Mouse (Mus musculus) layer of hippocampus, postnatal 36 days (tissue): Measurements from ENCODE around the gene Gsdme. TPM values are rescaled to one million over a fixed set of nuclear protein-coding genes. Genes with fewer than 3 reads are reported as not detected.

Experiments
- DNase-seq, 2 experiments: peaks; one replicate each; pipeline ENCODE4 v3.0.0; 2022
- total RNA-seq, 2 experiments: library from RNA; stranded (reverse); gene quantifications; 2 replicates each; pipeline ENCODE4 v1.2.3; 2021

Gsdme gene
- total RNA-seq, 2 experiments from 2014 or later = 10.0 to 10.3 TPM

- no peak for DNase-seq
These were observed 83.5 kb downstream of the Gsdme start for GRCm38 (mm10) chr6:50180189-50180588.

GRCm38 (mm10) chr6:50175736-50176135 lies 87.9 kb downstream of the Gsdme start:
- DNase-seq = no peak

DNA sequence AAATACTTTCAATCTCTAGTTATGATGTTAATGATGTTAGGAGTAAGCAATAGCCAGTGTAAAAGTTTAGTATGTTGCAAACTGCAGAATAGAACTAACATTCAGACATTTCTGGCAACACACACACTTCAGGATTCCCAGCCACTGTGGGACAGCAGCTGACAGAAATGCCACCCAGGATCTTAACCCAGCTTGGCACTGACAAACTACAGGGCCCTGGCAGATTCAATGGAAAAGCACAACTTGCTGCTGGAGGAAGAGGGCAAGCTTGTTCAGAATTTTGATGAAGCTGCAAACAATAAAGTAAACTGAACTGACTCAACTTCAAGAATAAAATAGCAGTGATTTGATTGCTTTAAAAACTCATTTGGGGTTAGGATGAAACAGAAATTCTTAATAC lies 93.9 kb downstream of the Gsdme start:
- no peak for DNase-seq

GRCm38 (mm10) chr6:50168821-50169220 lies 94.8 kb downstream of the Gsdme start:
- no peak for DNase-seq

DNA sequence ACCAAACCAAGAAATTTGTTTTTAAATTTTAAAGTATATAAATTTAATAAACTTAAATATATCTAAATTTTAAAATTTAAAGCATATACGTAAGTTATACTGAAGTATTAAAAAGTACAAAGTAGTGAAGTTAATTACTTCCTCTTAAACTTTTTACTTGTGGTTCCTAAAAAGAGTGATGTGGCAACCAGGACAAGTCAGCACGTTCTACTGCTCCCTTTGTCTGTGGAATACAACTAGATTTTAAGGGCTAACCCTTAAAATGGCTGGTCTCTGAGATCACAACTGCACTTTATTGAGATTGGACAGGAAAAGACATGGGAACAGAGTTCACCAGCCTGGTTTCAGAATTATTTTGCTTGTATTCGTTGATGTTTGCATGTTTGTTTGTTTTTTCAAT lies 100.6 kb downstream of the Gsdme start:
- no peak for DNase-seq

DNA sequence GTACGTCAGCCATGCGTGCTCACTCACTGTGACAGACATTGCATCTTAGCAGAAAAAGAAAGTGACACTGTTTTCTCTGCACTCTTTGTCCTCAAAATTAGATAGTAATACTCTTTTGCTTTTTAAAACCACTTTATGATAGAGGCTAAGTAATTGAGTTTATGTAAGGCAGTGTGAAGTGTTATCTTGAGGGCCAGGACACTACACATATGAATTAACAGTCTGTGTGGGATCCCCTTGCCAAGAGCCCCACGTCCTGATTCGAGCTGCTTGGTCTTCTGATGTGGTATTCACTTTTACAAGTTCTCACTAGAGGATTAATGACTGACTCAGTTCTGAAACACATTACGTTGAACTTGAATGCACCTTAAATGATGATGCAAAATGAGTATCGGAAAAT lies 103.8 kb downstream of the Gsdme start:
- DNase-seq = no peak

- no peak for DNase-seq
These were observed 114.3 kb downstream of the Gsdme start for GRCm38 (mm10) chr6:50149378-50149777.

GRCm38 (mm10) chr6:50146158-50146557 lies 117.5 kb downstream of the Gsdme start:
- DNase-seq = no peak

- no peak for DNase-seq
These were observed 124.1 kb downstream of the Gsdme start for GRCm38 (mm10) chr6:50139526-50139925.

Other genes starting within 250 kb of the Gsdme start
- gene Mpp6, start 153.6 kb downstream of the Gsdme start, total RNA-seq = 100 to 1,000 TPM; 111 to 114 TPM
- gene Osbpl3, start 192.3 kb upstream of the Gsdme start, total RNA-seq = 10 to 100 TPM; 18.2 to 22.5 TPM